Mouse (Mus musculus) erythroid progenitor cell, adult 5-6 weeks (primary cell): ENCODE results near the gene Mif. TPM values are rescaled to one million over a fixed set of nuclear protein-coding genes. Genes with fewer than 3 reads are reported as not detected.

Source experiments
- ATAC-seq: replicated peaks from 2 replicates; pipeline ENCODE4 v1.8.0; 2016; ENCODE audit warnings: moderate number of reproducible peaks, mild to moderate bottlenecking, moderate TSS enrichment, inconsistent platforms; ENCODE audit not compliant: poor library complexity, low FRiP score, severe bottlenecking
- total RNA-seq, 2 experiments: library from RNA; stranded (forward) in 1 of 2; stranded (reverse) in 1 of 2; fragments of 150-400 nt in 1 of 2; fragments of 186-747, 209-891 nt in 1 of 2; gene quantifications; 2 replicates each; pipeline versions ENCODE4 v1.2.3 to v1.2.4; 2015 to 2017; ENCODE audit warnings: low replicate concordance in 2 of 2

Mif gene
- total RNA-seq, 2 experiments from 2014 or later = 14.8 to 54.9 TPM

GRCm38 (mm10) chr10:75818641-75819040 is 41.4 kb downstream of the Mif start:
- ATAC-seq = no peak

Other genes starting within 250 kb of the Mif start
- 2.5 and 3.4 TPM in 2 replicates for gene Susd2, start 216.2 kb downstream of the Mif start, total RNA-seq (2015; ENCODE audit: low replicate concordance)
- 2.1 and 2.3 TPM in 2 replicates for gene Susd2, start 216.2 kb downstream of the Mif start, total RNA-seq (2017; ENCODE audit: low replicate concordance)
- 108 and 136 TPM in 2 replicates for gene Cabin1, start 95.9 kb downstream of the Mif start, total RNA-seq (2015; ENCODE audit: low replicate concordance)
- gene Cabin1, start 95.9 kb downstream of the Mif start, total RNA-seq (2017; ENCODE audit: low replicate concordance) = 115 and 143 TPM in 2 replicates
- gene Ddt, start 86.8 kb downstream of the Mif start, total RNA-seq (2015; ENCODE audit: low replicate concordance) = 33.5 TPM in 1 of 2 replicates, not detected in the other
- gene Ddt, start 86.8 kb downstream of the Mif start, total RNA-seq (2017; ENCODE audit: low replicate concordance) = not detected in 2 replicates
- gene Gm20441, start 79.3 kb downstream of the Mif start, total RNA-seq (2015; ENCODE audit: low replicate concordance) = not detected in 2 replicates
- gene Gm20441, start 79.3 kb downstream of the Mif start, total RNA-seq (2017; ENCODE audit: low replicate concordance) = not detected in 2 replicates
- 1.3 TPM in 1 of 2 replicates, not detected in the other for gene Gstt3, start 78.8 kb downstream of the Mif start, total RNA-seq (2015; ENCODE audit: low replicate concordance)
- gene Gstt3, start 78.8 kb downstream of the Mif start, total RNA-seq (2017; ENCODE audit: low replicate concordance) = 0.13 TPM in 1 of 2 replicates, not detected in the other
- 25.6 and 29.3 TPM in 2 replicates for gene Gstt1, start 61.7 kb downstream of the Mif start, total RNA-seq (2015; ENCODE audit: low replicate concordance)
- gene Gstt1, start 61.7 kb downstream of the Mif start, total RNA-seq (2017; ENCODE audit: low replicate concordance) = 18.0 and 25.6 TPM in 2 replicates
- not detected in 2 replicates for gene Gstt4, start 37.7 kb downstream of the Mif start, total RNA-seq (2015; ENCODE audit: low replicate concordance)
- not detected in 2 replicates for gene Gstt4, start 37.7 kb downstream of the Mif start, total RNA-seq (2017; ENCODE audit: low replicate concordance)
- 18.4 and 20.5 TPM in 2 replicates for gene Gstt2, start 22.8 kb downstream of the Mif start, total RNA-seq (2015; ENCODE audit: low replicate concordance)
- gene Gstt2, start 22.8 kb downstream of the Mif start, total RNA-seq (2017; ENCODE audit: low replicate concordance) = 9.8 and 42.0 TPM in 2 replicates
- not detected in 2 replicates for gene Derl3, start 33.2 kb upstream of the Mif start, total RNA-seq (2015; ENCODE audit: low replicate concordance)
- gene Derl3, start 33.2 kb upstream of the Mif start, total RNA-seq (2017; ENCODE audit: low replicate concordance) = not detected in 2 replicates
- 50.1 and 67.9 TPM in 2 replicates for gene Smarcb1, start 61.4 kb upstream of the Mif start, total RNA-seq (2015; ENCODE audit: low replicate concordance)
- gene Smarcb1, start 61.4 kb upstream of the Mif start, total RNA-seq (2017; ENCODE audit: low replicate concordance) = 32.1 and 39.3 TPM in 2 replicates
- gene Chchd10, start 72.9 kb upstream of the Mif start, total RNA-seq (2015; ENCODE audit: low replicate concordance) = 101 and 127 TPM in 2 replicates
- 40.2 and 60.3 TPM in 2 replicates for gene Chchd10, start 72.9 kb upstream of the Mif start, total RNA-seq (2017; ENCODE audit: low replicate concordance)
- gene Mmp11, start 76.3 kb upstream of the Mif start, total RNA-seq (2015; ENCODE audit: low replicate concordance) = 0.72 TPM in 1 of 2 replicates, not detected in the other
- gene Mmp11, start 76.3 kb upstream of the Mif start, total RNA-seq (2017; ENCODE audit: low replicate concordance) = 0.68 TPM in 1 of 2 replicates, not detected in the other
- 525 and 583 TPM in 2 replicates for gene Gm867, start 80.4 kb upstream of the Mif start, total RNA-seq (2015; ENCODE audit: low replicate concordance)
- 86.0 and 101 TPM in 2 replicates for gene Gm867, start 80.4 kb upstream of the Mif start, total RNA-seq (2017; ENCODE audit: low replicate concordance)
- 85.1 and 89.7 TPM in 2 replicates for gene Vpreb3, start 82.8 kb upstream of the Mif start, total RNA-seq (2015; ENCODE audit: low replicate concordance)
- 31.5 and 39.7 TPM in 2 replicates for gene Vpreb3, start 82.8 kb upstream of the Mif start, total RNA-seq (2017; ENCODE audit: low replicate concordance)
- not detected in 2 replicates for gene Gm5134, start 94.3 kb upstream of the Mif start, total RNA-seq (2015; ENCODE audit: low replicate concordance)
- not detected in 2 replicates for gene Gm5134, start 94.3 kb upstream of the Mif start, total RNA-seq (2017; ENCODE audit: low replicate concordance)
- gene Zfp280b, start 172.4 kb upstream of the Mif start, total RNA-seq (2015; ENCODE audit: low replicate concordance) = 10.1 and 12.3 TPM in 2 replicates
- gene Zfp280b, start 172.4 kb upstream of the Mif start, total RNA-seq (2017; ENCODE audit: low replicate concordance) = 3.0 and 3.7 TPM in 2 replicates